Comparison of ENCODE assay signal across 14 mouse cellular contexts in genomic region chr1:35995691-35996090, GRCm38 (mm10).
DNase-seq lines count a peak whose midpoint lies in the region; ATAC-seq lines count a peak whose summit lies in the region.
"Had no signal": no experiment of that assay in that cellular context is flagged by ENCODE, and none has a peak within 500 bp of the region (broad histone marks: within the 10 kb centered on the region; RNA-seq: fewer than 3 reads in every experiment).

No protein-coding gene starts in this region.

- H3K9ac ChIP-seq in heart, embryonic 12.5 days = no peak overlapping the region
- H3K9ac ChIP-seq in embryonic facial prominence, embryonic 14.5 days (ENCODE audit: low read depth, low read length) = no peak overlapping the region
- H3K9ac ChIP-seq: forebrain, postnatal 0 days; midbrain, embryonic 12.5 days had no signal

- DNase-seq in heart, embryonic 10.5 days (ENCODE audit: low spot score) = no peak
- DNase-seq in embryonic facial prominence, embryonic 14.5 days (ENCODE audit: low spot score) = peak; percentile 41
- peak; percentile 31 to 74 for DNase-seq in left cerebral cortex, adult 9 months (ENCODE audit: low spot score in 2 of 2)
- DNase-seq in thymus, postnatal 0 days (ENCODE audit: low spot score) = peak; percentile 49
- no peak for DNase-seq in lung, postnatal 4 days
- DNase-seq in cerebellum, postnatal 25 days = no peak
- no peak for DNase-seq in kidney, adult 11 months
- DNase-seq: forebrain, postnatal 0 days; lung, adult 18-20 months had no signal

- no peaks in the 10 kb centered on the region for H3K27me3 ChIP-seq in heart, embryonic 10.5 days (ENCODE audit: insufficient read depth, poor library complexity, severe bottlenecking)
- no peaks in the 10 kb centered on the region for H3K27me3 ChIP-seq in heart, embryonic 12.5 days (replicated peaks)
- H3K27me3 ChIP-seq in embryonic facial prominence, embryonic 14.5 days (replicated peaks; ENCODE audit: control insufficient read depth, insufficient read depth, low read length) = no peaks in the 10 kb centered on the region
- H3K27me3 ChIP-seq: midbrain, embryonic 12.5 days had no signal

- no peak for ATAC-seq in heart, embryonic 12.5 days (ENCODE audit: insufficient number of reproducible peaks, low FRiP score)
- ATAC-seq in embryonic facial prominence, embryonic 14.5 days (ENCODE audit: low read depth) = peak; percentile 64
- ATAC-seq: forebrain, postnatal 0 days; intestine, postnatal 0 days had no signal

- H3K9me3 ChIP-seq in heart, embryonic 10.5 days = no peaks in the 10 kb centered on the region
- H3K9me3 ChIP-seq in heart, embryonic 12.5 days (replicated peaks) = peaks cover 5% of the 10 kb centered on the region
- H3K9me3 ChIP-seq in embryonic facial prominence, embryonic 14.5 days (ENCODE audit: control insufficient read depth, low read length) = peaks cover 7% of the 10 kb centered on the region; the same call in 1 of the 2 replicates
- H3K9me3 ChIP-seq: limb, embryonic 10.5 days had no signal

- 73% methylated on average over 6 of the region's 6 CpGs for WGBS in heart, embryonic 10.5 days
- WGBS in heart, embryonic 12.5 days = 70% methylated on average over 6 of the region's 6 CpGs
- 83% methylated on average over 6 of the region's 6 CpGs for WGBS in embryonic facial prominence, embryonic 14.5 days

- no peak overlapping the region for H3K4me2 ChIP-seq in heart, embryonic 12.5 days
- no peak overlapping the region for H3K4me2 ChIP-seq in embryonic facial prominence, embryonic 14.5 days (ENCODE audit: low read depth, low read length)
- H3K4me2 ChIP-seq: midbrain, embryonic 12.5 days had no signal

- no peaks in the 10 kb centered on the region for H3K36me3 ChIP-seq in heart, embryonic 10.5 days
- peaks cover 2% of the 10 kb centered on the region; the same call in 1 of the 2 replicates for H3K36me3 ChIP-seq in heart, embryonic 12.5 days
- H3K36me3 ChIP-seq in embryonic facial prominence, embryonic 14.5 days (ENCODE audit: control insufficient read depth, insufficient read depth, low read length) = no peaks in the 10 kb centered on the region
- H3K36me3 ChIP-seq: hindbrain, embryonic 10.5 days; limb, embryonic 10.5 days; midbrain, embryonic 12.5 days had no signal

- H3K4me1 ChIP-seq in heart, embryonic 10.5 days = peaks cover 9% of the 10 kb centered on the region
- H3K4me1 ChIP-seq in heart, embryonic 12.5 days (replicated peaks) = no peaks in the 10 kb centered on the region
- peaks cover 7% of the 10 kb centered on the region for H3K4me1 ChIP-seq in embryonic facial prominence, embryonic 14.5 days (ENCODE audit: control insufficient read depth, insufficient read depth, low read length)

- H3K27ac ChIP-seq in heart, embryonic 10.5 days = 0 out of 2 replicates have a peak overlapping the region, but pooled peaks have one; percentile 6
- H3K27ac ChIP-seq in heart, embryonic 12.5 days (ENCODE audit: poor library complexity, severe bottlenecking) = no peak overlapping the region
- no peak overlapping the region for H3K27ac ChIP-seq in embryonic facial prominence, embryonic 14.5 days (replicated peaks; ENCODE audit: low read depth, low read length)
- H3K27ac ChIP-seq: hindbrain, embryonic 10.5 days; limb, embryonic 10.5 days; midbrain, embryonic 12.5 days had no signal

- no peak overlapping the region for H3K4me3 ChIP-seq in heart, embryonic 10.5 days
- H3K4me3 ChIP-seq in heart, embryonic 12.5 days = no peak overlapping the region
- H3K4me3 ChIP-seq in embryonic facial prominence, embryonic 14.5 days (ENCODE audit: low read depth, low read length) = no peak overlapping the region
- H3K4me3 ChIP-seq: hindbrain, embryonic 10.5 days; limb, embryonic 10.5 days; midbrain, embryonic 12.5 days had no signal

Comparison
In these comparisons a context has a peak if more than half of its experiments do, and no peak if none do; other contexts are left out.
1. DNase-seq: peak in embryonic facial prominence, embryonic 14.5 days (single experiment), left cerebral cortex, adult 9 months (2 of 2) and thymus, postnatal 0 days (single experiment); none in heart, embryonic 10.5 days (single experiment), lung, postnatal 4 days (0 of 2), cerebellum, postnatal 25 days (0 of 2) and kidney, adult 11 months (single experiment).